ENCODE assay signal across 8 mouse cellular contexts in the genomic region with DNA sequence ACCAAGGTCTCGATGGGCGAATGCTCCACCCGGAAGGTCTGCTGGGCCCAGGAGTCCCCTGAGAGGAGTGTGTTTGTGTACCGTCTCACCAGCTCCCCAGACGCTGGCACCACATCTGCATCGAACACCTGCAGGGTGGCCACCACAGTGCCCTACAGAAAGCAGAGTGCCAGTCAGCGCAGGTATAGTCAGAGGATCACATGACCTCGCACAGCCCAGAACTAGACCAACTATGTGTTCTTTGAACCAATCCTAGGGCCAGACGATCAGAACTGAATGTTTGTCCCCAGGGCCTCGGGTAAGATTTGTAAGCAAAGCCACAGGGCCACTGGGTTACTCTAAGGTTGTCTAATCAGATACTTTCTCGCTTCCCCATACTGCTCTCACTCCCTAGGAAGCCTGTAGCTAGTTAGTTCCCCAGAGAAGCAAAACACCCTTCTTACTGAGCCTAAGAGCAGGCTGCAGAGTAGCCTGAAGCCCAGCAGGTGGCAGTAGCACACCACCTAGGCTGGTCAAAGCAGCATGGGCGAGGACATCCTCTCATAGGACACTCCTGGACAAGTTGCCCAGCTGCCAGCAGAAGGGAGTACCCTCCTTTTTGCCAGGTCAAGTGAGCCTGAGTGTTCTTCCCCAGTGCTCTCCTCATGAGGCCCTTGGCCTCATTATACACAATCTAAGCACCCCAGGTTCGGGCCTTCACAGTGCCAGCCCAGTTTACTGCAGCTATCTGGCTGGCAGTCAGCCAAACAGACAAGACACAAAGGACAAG. TPM values are rescaled to one million over a fixed set of nuclear protein-coding genes. Genes with fewer than 3 reads are reported as not detected.
A peak's percentile ranks its signal among the peaks of the same experiment; 100 is the strongest.
DNase-seq lines count a peak whose midpoint lies in the region; ATAC-seq and TF ChIP-seq lines count a peak whose summit lies in the region.

No protein-coding gene starts in this region.

- no peaks in the 10 kb centered on the region for H3K27me3 ChIP-seq in intestine, postnatal 0 days (replicated peaks; ENCODE audit: control insufficient read depth, insufficient read depth, low read length)
- H3K27me3 ChIP-seq in midbrain, embryonic 11.5 days (ENCODE audit: control insufficient read depth, insufficient read depth, low read length) = no peaks in the 10 kb centered on the region

- peak; percentile 55 for DNase-seq in 3134 (ENCODE audit: extremely low read depth, insufficient read length, low spot score)
- DNase-seq in adrenal gland, postnatal 10 days = peak; percentile 81
- peak; percentile 69 for DNase-seq in embryo, embryonic 9.5 days (ENCODE audit: extremely low spot score)
- DNase-seq in heart, adult 11 months = peak; percentile 96
- peak; percentile 68 to 70 for DNase-seq in left cerebral cortex, postnatal 36 days (ENCODE audit: low spot score in 2 of 2)
- DNase-seq in midbrain, embryonic 11.5 days (ENCODE audit: low spot score, missing footprints) = peak; percentile 89
- DNase-seq in right cerebral cortex, postnatal 4 days = peak; percentile 70

- no peak overlapping the region for H3K4me3 ChIP-seq in intestine, postnatal 0 days (ENCODE audit: low read depth, low read length)
- H3K4me3 ChIP-seq in midbrain, embryonic 11.5 days (ENCODE audit: low read depth, low read length) = no peak overlapping the region

- peaks cover 10% of the 10 kb centered on the region; the same call in 1 of the 2 replicates for H3K4me1 ChIP-seq in intestine, postnatal 0 days (replicated peaks; ENCODE audit: control insufficient read depth, insufficient read depth, low read length)
- no peaks in the 10 kb centered on the region for H3K4me1 ChIP-seq in midbrain, embryonic 11.5 days (ENCODE audit: control insufficient read depth, insufficient read depth, low read length)

- no peak overlapping the region; the same call in 1 of the 2 replicates for H3K27ac ChIP-seq in intestine, postnatal 0 days (ENCODE audit: low read depth, low read length)
- no peak overlapping the region for H3K27ac ChIP-seq in midbrain, embryonic 11.5 days (ENCODE audit: low read depth, low read length)

- WGBS in intestine, postnatal 0 days = 57% methylated on average over 13 of the region's 13 CpGs
- 61% methylated on average over 13 of the region's 13 CpGs for WGBS in midbrain, embryonic 11.5 days

- no peaks in the 10 kb centered on the region for H3K9me3 ChIP-seq in intestine, postnatal 0 days (ENCODE audit: control insufficient read depth)
- H3K9me3 ChIP-seq in midbrain, embryonic 11.5 days (ENCODE audit: control insufficient read depth, low read length) = no peaks in the 10 kb centered on the region

- H3K4me2 ChIP-seq in intestine, postnatal 0 days (replicated peaks; ENCODE audit: low read depth) = peak overlapping the region; percentile 21; the same call in 1 of the 2 replicates
- no peak overlapping the region for H3K4me2 ChIP-seq in midbrain, embryonic 11.5 days

- peak; percentile 100 for TF ChIP-seq CTCF in intestine, postnatal 0 days (IDR thresholded peaks at IDR 0.05; ENCODE audit: low read depth)

- no peak overlapping the region; the same call in 1 of the 2 replicates for H3K9ac ChIP-seq in intestine, postnatal 0 days (ENCODE audit: low read depth, low read length)
- H3K9ac ChIP-seq in midbrain, embryonic 11.5 days (ENCODE audit: low read length) = no peak overlapping the region

- peak; percentile 75 for ATAC-seq in intestine, postnatal 0 days
- peak; percentile 80 for ATAC-seq in midbrain, embryonic 11.5 days (ENCODE audit: low FRiP score)

- H3K36me3 ChIP-seq in intestine, postnatal 0 days (ENCODE audit: control insufficient read depth, insufficient read depth) = no peaks in the 10 kb centered on the region; the same call in 1 of the 2 replicates
- H3K36me3 ChIP-seq in midbrain, embryonic 11.5 days (ENCODE audit: control insufficient read depth, insufficient read depth, low read length) = no peaks in the 10 kb centered on the region

- intact Hi-C loops in left cerebral cortex, postnatal 36 days (cut with DNase I) = loop anchor here (2.0 kb wide), 1 partner anchor 199 kb away; no protein-coding TSS in a partner anchor

RNA-seq across cellular contexts. Expression of a gene that starts 18.0 kb away (rescaled TPM):
- 1 to 10 TPM; 6.7 to 9.5 TPM for total RNA-seq in adrenal gland, postnatal 10 days (2021)
- 12.0 and 13.5 TPM in 2 replicates for polyA plus RNA-seq in intestine, postnatal 0 days (2015; fragmentation: Nextera tagmentation; extraction: Ambion mirVana)
- total RNA-seq in left cerebral cortex, postnatal 36 days (2021) = 1 to 10 TPM; 3.4 to 4.4 TPM
- 1.5 and 2.3 TPM in 2 replicates for polyA plus RNA-seq in midbrain, embryonic 11.5 days (2014; fragmentation: Nextera tagmentation; extraction: Ambion mirVana)

RNA-seq across cellular contexts. Expression of a gene that starts 40.6 kb away (rescaled TPM):
- 10 to 100 TPM; 16.6 to 17.5 TPM for total RNA-seq in adrenal gland, postnatal 10 days (2021)
- 7.0 and 8.0 TPM in 2 replicates for polyA plus RNA-seq in intestine, postnatal 0 days (2015; fragmentation: Nextera tagmentation; extraction: Ambion mirVana)
- 10 to 100 TPM; 12.1 to 12.5 TPM for total RNA-seq in left cerebral cortex, postnatal 36 days (2021)
- polyA plus RNA-seq in midbrain, embryonic 11.5 days (2014; fragmentation: Nextera tagmentation; extraction: Ambion mirVana) = 8.1 and 8.2 TPM in 2 replicates
